Mouse (Mus musculus) embryonic facial prominence, embryonic 12.5 days (tissue): Measurements from ENCODE around the gene Msmo1. TPM values are rescaled to one million over a fixed set of nuclear protein-coding genes. Genes with fewer than 3 reads are reported as not detected.

ENCODE experiments used
- ATAC-seq: fragments of 200-750 bp; cut with Nextera tagmentation; 2 replicates; pipeline ENCODE4 v1.8.0; 2017; ENCODE audit not compliant: insufficient number of reproducible peaks, insufficient read depth, low FRiP score, low TSS enrichment
- H3K27ac ChIP-seq: fragments of 300-500 bp; sonication (generic); 2 replicates; pipeline ENCODE4 v1.5.1; 2016; ENCODE audit warnings: mild to moderate bottlenecking
- H3K27me3 ChIP-seq: fragments of 300-500 bp; sonication (generic); 2 replicates; pipeline ENCODE4 v1.6.1; 2016; ENCODE audit warnings: mild to moderate bottlenecking, moderate library complexity
- H3K36me3 ChIP-seq: fragments of 300-500 bp; sonication (generic); 2 replicates; pipeline ENCODE4 v1.6.1; 2016; ENCODE audit warnings: mild to moderate bottlenecking
- H3K4me1 ChIP-seq: fragments of 300-500 bp; sonication (generic); 2 replicates; pipeline ENCODE4 v1.6.1; 2016
- H3K4me2 ChIP-seq: fragments of 300-500 bp; sonication (generic); replicated peaks from 2 replicates; pipeline ENCODE4 v1.6.1; 2016; ENCODE audit warnings: mild to moderate bottlenecking, moderate library complexity
- H3K4me3 ChIP-seq: fragments of 300-500 bp; sonication (generic); 2 replicates; pipeline ENCODE4 v1.5.1; 2016; ENCODE audit warnings: mild to moderate bottlenecking
- H3K9ac ChIP-seq: fragments of 300-500 bp; sonication (generic); 2 replicates; pipeline ENCODE4 v1.6.1; 2016; ENCODE audit warnings: mild to moderate bottlenecking, moderate library complexity
- H3K9me3 ChIP-seq: fragments of 300-500 bp; sonication (generic); 2 replicates; pipeline ENCODE4 v1.6.1; 2016; ENCODE audit warnings: mild to moderate bottlenecking, moderate library complexity
- WGBS: fragments of 180-500 bp; shearing (Covaris S2); methylation state at CpG from one replicate; pipeline ENCODE4 v1.1.7; 2016; 5-methylcytosine and 5-hydroxymethylcytosine counted together
- polyA plus RNA-seq: library from polyadenylated mRNA; unstranded; fragments of >200 nt; fragmentation: Nextera tagmentation; extraction: Ambion mirVana; gene quantifications from 2 replicates; pipeline ENCODE4 v1.2.1, GENCODE M21; 2016

The Msmo1 gene
- polyA plus RNA-seq, 1 experiment from 2014 or later, result 121 TPM

GRCm38 (mm10) chr8:64674951-64675585, 58.5 kb downstream of the Msmo1 start:
- H3K4me2 ChIP-seq, result no peak overlapping the region
- H3K27me3 ChIP-seq, result no peaks in the 10 kb centered on the region
- no peaks in the 10 kb centered on the region for H3K9me3 ChIP-seq
- ATAC-seq, result no peak
- no peaks in the 10 kb centered on the region for H3K36me3 ChIP-seq
- H3K9ac ChIP-seq, result no peak overlapping the region
- H3K4me3 ChIP-seq, result no peak overlapping the region
- no peaks in the 10 kb centered on the region for H3K4me1 ChIP-seq
- WGBS, result 69% methylated on average over 8 of the region's 8 CpGs
- 0 out of 2 replicates have a peak overlapping the region, but pooled peaks have one; percentile 23 for H3K27ac ChIP-seq

DNA sequence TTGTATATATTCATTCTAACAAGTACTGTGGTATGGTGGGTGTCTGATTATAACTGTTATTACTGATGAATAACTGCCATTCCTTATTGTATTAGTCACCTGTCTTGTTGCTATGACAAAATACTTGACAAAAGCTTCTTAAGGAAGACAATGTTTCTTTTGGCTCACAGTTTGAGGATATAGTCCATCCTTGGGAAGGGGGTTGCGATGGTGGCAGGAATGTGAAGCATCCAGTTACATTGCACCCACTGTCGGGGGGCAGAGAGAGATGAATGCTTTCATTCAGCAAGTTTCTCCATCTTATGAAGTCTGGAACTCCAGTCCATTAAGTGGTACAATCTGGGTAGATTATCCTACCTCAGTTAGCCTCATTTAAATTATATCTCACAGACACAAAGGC, 60.7 kb downstream of the Msmo1 start:
- no peak overlapping the region for H3K27ac ChIP-seq
- WGBS, result 56% methylated on average over 2 of the region's 2 CpGs
- H3K4me1 ChIP-seq, result no peaks in the 10 kb centered on the region
- H3K4me2 ChIP-seq, result no peak overlapping the region
- H3K9ac ChIP-seq, result no peak overlapping the region
- H3K4me3 ChIP-seq, result no peak overlapping the region
- H3K27me3 ChIP-seq, result no peaks in the 10 kb centered on the region
- H3K9me3 ChIP-seq, result no peaks in the 10 kb centered on the region
- H3K36me3 ChIP-seq, result no peaks in the 10 kb centered on the region
- ATAC-seq, result no peak

DNA sequence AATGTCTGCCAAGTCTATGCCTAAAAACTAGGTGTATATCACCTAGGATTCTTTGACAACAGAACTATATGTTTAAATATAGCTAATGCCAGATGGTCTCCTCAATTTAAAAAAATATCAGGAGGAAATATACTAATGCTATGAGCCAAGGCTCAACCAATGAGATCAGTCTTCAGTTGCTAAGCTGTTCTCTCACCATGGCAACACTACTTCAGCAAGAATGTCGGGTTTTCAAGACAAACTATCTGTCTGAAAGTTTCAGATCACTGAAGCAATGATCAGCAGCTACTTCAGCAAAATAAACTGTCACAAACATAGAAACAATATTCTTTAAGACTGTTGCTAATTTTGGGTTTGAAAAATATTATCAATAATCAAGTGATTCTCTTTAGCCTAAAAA, 61.7 kb downstream of the Msmo1 start:
- no peaks in the 10 kb centered on the region for H3K4me1 ChIP-seq
- no peaks in the 10 kb centered on the region for H3K36me3 ChIP-seq
- H3K9me3 ChIP-seq, result no peaks in the 10 kb centered on the region
- no peak overlapping the region for H3K4me2 ChIP-seq
- H3K27me3 ChIP-seq, result no peaks in the 10 kb centered on the region
- no peak overlapping the region for H3K9ac ChIP-seq
- H3K4me3 ChIP-seq, result no peak overlapping the region
- H3K27ac ChIP-seq, result no peak overlapping the region
- WGBS, result 40% methylated on average over 1 of the region's 1 CpGs
- ATAC-seq, result no peak

Other genes starting within 250 kb of the Msmo1 start
- gene Cpe, start 40.7 kb downstream of the Msmo1 start, polyA plus RNA-seq, result 182 and 183 TPM in 2 replicates
- 11.9 and 13.6 TPM in 2 replicates for gene Klhl2, start 116.2 kb upstream of the Msmo1 start, polyA plus RNA-seq
- 20.4 and 20.6 TPM in 2 replicates for gene Tmem192, start 213.4 kb upstream of the Msmo1 start, polyA plus RNA-seq